Mouse (Mus musculus) R1 (cell line): ENCODE data around the gene Sh2d6.
A peak's percentile ranks its signal among the peaks of the same experiment; 100 is the strongest.
"Not testable (repeated sequence)": the region's sequence is repeated elsewhere in the genome, so short reads cannot be mapped to it uniquely, and the experiment has no call there.

Experiments used
- DNase-seq: peaks from one replicate; pipeline ENCODE4 v3.0.0-alpha.2; 2018; ENCODE audit warnings: low read depth, low spot score

The Sh2d6 gene

DNA sequence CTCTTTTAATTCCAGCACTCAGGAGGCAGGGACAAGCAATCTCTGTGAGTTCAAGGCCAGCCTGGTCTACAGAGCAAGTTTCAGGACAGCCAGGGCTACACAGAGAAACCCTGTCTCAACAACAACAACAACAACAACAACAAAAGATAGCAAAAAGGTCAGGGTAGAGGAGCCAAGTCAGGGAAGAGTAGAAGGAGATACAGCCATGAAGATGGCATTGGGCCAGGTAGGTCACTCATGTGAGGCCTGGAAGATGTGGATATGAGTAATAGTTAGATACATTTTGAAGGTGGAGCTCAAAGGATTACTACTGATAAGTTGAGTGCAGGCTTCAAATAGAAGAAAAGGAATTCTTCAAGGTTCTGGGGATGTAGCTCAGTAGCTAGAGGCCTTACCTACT is 18.2 kb downstream of the Sh2d6 start:
- no peak for DNase-seq

DNA sequence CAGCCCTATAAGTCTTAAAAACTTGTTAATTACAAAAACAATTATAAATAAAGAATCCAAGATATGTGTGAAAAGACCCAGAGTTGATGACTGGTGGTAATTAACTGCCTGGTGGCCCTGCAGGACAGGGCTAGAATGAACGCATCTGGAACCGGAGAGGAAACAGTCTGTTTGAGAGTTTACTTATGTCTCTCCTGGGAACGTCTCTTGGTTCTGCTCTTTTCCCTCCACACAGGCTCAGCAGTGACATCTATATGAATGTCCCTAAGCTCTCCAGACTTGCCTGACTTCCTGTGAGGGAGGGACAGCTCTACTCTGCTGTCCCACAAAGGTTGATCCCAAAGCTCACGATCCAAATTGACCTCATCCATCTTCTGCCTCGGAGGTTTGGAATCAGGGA is 22.6 kb downstream of the Sh2d6 start:
- no peak for DNase-seq

DNA sequence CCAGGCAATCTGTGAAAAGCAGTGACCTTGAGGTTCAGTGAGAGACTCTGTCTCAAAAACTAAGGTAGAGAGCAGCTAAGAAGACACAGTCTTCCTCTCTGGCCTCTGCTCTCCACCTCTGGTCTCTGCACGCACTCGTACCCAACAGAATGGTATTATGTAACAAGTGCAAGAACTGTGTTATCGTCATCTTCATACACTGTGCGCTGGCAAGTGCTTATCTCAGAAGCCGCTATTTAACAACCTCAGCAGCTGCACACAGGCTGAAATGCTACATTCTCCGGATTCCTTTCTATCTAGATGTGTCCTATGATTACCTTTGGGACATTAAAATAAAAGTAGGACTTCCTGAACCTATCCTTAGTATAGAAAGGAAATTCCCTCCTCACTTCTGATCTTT is 28.6 kb downstream of the Sh2d6 start:
- peak; percentile 55 for DNase-seq

DNA sequence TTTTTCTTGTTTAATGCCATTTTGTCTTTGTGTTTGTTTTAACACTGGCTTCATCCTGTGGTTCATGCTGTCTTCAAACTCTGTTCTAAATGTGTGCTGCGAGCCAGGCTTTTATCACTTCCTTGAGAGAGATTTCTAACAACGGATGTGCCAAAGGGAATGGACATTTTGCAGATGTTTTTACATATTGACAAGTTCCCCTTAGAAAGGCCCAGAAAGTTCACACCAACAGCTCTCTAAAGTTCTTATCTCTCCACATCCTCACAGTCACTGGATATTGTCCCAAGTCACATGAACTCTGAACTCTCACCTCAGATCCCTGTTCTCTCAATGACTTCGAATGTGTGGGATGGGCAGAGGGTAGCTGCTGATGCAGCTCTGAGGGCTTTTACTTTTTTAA is 30.4 kb downstream of the Sh2d6 start:
- no peak for DNase-seq

DNA sequence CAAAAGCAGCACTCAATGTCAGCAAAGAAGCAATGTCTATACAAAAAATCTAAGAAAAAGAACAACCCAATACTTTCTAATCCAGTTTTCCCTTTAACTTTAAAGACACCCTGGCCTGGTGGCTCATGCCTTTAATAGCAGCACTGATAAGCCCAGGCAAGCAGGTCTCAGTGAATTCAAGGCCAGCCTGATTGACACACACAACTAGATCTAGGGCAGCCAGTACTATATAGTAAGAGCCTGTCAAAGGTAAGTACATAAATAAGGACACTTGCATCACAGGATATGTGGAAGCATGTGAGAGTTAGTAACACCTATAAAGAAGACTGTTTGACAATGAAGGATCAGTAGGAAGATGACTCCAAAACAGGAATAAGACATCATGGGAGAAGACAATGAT is 32.0 kb downstream of the Sh2d6 start:
- no peak for DNase-seq

DNA sequence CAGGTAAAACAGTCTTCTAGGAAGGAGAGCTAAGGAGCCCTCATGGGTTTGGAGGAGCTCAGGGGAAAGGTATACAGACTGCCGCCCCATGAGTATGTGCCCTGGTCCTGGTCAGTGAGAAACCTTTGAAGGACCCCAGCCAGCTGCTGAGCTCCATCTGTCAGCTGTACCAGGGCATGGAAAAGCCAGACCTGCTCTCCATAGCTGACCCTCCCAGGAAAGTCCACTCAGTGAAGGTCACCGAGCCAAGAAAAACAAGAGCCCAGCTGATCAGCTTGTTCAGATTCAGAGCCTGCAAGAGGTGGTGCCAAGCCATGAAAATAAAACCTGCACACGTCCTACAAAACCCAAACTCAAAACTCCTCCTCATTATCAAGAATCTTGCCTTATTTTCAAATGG is 32.7 kb downstream of the Sh2d6 start:
- DNase-seq: no peak

DNA sequence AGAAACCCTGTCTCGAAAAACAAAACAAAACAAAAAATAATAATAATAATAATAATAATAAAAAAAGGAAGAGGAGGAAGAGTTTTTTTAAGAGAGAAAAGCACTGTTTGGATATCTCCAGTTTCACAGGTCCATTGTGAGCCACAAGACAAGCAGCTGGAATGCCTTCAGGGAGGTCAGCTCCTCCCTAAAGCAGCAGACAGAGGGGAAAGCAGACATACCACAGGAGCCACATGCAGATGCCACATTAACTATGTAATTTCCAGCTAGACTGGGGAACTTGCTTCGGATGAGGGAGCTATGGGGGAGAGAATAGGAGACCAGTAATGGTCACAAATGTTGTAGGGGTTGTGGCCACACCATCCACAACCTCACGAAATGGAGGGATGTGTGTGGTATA is 34.2 kb downstream of the Sh2d6 start:
- peak; percentile 32 for DNase-seq

DNA sequence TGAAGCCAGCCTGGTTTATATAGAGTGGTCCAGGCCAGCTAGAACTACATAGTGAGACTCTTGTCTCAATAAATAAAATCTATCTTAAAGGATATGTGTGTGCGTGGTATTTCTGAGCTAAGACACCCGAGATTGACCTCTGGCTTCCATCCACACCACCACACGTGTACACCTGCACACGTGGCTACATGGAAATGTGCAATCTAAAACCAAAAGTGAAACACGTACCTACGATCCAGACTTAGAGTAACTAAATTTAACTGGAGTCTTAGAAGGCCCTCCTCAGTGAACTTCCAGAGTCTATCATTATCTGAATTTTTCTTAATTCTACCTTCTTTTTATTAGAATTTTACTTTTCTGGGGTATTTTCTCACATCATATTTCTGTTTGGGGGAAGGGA is 35.2 kb downstream of the Sh2d6 start:
- DNase-seq: no peak

DNA sequence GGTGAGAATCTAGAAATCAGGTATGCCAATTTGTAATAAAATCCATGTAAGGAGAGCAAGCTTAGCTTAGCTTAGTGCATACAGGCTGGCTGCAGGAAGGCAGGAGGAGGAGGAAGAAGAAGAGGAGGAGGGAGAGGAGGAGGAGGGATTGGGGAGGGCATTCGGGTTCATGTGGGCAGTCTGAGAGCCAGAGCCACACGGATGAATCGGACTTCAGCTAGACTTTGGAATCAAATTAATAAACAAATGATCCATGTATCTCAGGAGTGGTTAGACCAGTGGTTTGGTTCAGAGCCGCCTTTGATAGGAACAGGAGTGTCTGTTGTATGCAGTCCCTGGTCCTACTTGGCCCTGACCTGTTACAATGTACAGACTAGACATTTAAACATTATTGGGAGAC is 36.6 kb downstream of the Sh2d6 start:
- DNase-seq: no peak

DNA sequence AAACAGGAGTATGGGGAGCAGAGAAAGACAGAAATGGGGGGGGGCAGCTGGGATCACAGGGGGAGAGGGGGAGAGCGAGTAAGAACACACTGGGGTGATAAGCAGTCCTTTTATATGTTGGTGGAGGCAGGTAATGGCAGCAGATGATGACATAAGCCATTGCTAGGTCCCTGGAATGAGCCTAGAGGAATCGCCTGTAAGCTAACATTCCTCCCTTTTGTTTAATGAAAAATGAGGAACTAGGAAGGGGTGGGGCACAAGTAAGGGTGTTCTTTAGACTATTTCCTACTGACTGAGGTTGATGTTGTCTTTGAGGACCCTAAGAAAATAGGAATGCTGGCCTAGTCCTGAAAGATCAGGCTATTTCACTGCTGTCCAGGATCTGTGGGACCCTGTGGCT is 39.4 kb downstream of the Sh2d6 start:
- peak; percentile 36 for DNase-seq

DNA sequence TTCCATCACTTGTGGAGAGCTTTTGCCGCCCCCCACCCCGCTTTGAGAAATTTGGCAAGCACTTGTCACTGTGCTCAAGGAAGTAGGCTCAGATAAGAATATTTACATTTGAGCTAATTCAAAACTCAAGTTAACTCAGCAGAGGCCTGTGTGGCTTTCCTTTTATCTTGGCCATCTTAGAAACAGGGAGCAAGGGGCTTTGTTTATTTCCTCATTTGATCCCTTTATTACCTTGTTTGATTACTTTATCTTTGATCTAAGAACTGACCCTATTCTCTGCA is 41.1 kb downstream of the Sh2d6 start:
- no peak for DNase-seq

DNA sequence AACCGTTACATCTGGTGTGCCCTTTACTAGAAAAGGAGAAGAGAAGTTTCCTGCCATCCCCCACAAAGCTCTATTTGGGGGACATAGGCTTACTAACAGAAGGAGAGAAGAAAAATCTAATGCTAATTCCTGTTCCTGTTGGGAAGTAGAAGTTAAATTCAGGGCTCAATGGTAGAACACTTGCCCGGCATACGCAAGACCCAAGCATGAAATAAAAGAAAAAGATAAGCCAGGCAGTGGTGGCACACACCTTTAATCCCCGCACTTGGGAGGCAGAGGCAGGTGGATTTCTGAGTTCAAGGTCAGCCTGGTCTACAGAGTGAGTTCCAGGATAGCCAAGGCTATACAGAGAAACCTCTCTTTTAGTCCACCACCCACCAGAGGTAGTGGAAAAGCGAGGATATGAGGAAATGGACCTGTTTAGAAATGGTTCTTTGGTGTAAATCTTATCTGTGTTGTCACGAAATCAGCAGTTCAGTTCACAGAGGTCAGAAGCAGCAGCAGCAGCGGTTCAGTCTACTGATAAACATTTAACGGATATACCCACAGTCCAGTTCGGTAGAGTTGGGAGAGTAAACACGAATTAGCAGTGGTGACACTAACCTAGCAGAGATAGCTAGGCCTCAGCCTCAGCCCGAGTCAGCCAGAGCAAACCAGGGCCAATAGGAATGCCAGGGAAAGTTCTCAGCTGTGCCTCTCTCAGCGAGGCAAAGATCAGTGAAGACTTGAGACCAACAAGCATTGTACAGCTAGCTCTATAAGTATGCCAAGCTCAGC is 41.7 kb downstream of the Sh2d6 start:
- no peak for DNase-seq

DNA sequence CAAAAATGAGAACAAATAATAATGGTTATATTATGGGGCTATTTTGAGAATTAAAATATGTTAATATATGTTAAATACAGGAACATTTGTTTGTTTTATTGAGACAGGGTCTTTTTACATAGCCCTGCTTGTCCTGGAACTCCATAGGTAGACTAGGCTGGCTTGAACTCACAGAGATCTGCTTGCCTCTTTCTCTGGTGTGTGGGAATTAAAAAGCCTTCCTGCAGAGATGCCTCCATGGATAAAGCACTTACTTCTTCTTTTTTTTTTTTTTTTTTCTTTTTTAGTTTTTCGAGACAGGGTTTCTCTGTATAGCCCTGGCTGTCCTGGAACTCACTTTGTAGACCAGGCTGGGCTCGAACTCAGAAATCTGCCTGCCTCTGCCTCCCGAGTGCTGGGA is 42.8 kb downstream of the Sh2d6 start:
- DNase-seq: not testable (repeated sequence)

DNA sequence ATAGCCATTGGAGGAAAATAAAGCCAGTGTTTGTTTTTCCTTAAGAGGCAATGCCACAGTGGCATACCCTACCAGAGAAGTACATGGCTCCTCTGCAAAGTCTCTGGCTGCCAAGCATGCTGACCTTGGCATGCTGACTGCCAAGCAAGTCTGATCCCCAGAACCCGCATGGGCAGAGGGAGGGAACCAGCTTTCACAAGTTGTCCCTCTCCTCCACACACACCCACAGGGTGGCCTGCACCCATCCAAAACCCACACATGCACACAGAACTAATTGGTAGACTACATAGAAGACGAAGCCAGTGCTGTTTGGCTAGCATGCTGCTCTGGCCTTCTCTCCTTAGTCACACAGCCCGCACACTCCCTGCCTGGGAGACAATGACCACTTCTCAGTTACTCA is 43.9 kb downstream of the Sh2d6 start:
- DNase-seq: no peak

DNA sequence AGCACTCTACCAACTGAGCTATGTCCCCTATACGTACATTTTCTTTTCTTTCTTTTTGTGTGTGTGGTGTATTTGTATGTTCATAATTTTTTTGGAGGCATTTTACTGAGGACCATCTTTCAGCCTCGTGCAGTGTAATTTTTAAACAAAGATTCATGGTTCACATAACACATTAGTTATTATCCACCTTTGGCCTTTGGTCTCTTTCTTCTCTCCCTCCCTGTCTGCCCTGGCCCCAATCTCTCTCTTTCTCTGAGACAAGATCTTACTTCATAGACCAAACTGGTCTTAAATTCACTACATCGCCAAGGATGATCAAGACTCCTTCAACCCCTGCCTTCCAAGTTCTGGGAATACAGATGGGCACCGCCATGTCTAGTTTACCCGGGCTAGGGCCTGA is 44.7 kb downstream of the Sh2d6 start:
- no peak for DNase-seq

DNA sequence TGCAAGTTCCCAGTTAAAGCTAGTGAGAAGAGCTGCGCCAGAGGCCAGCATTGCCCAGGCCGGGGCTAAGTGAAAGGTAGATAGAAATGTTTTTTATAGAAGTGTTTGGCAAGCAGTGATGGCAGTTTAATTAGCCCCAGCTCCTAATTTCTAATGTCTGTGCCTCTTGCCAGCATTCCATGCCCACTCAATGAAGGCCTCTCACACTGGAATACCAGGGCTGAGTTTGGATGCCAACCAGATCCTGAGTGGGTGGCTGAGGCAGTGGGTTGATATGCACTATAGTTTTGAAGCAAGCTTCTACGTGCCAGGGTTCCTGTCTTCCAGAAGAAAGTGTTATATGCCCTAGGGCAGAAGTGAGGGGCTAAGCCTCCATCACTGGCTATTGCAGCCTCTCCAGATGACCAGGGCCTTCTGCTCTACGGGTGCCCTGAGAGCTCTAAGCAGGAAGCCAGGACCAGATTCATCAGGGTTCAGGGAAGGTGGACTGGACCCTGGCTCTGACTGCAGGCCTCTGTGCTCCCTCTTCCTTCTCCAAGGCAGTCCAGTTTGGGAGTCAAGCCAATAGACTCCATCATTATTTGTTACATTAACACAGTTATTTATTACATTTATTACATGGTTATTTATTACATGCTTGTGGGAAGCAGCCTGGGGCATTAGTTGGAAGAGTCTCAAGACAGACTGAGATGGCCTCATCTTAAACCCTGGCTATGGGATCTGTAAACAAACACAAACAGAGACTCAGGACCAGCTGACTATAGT is 46.1 kb downstream of the Sh2d6 start:
- DNase-seq: no peak

DNA sequence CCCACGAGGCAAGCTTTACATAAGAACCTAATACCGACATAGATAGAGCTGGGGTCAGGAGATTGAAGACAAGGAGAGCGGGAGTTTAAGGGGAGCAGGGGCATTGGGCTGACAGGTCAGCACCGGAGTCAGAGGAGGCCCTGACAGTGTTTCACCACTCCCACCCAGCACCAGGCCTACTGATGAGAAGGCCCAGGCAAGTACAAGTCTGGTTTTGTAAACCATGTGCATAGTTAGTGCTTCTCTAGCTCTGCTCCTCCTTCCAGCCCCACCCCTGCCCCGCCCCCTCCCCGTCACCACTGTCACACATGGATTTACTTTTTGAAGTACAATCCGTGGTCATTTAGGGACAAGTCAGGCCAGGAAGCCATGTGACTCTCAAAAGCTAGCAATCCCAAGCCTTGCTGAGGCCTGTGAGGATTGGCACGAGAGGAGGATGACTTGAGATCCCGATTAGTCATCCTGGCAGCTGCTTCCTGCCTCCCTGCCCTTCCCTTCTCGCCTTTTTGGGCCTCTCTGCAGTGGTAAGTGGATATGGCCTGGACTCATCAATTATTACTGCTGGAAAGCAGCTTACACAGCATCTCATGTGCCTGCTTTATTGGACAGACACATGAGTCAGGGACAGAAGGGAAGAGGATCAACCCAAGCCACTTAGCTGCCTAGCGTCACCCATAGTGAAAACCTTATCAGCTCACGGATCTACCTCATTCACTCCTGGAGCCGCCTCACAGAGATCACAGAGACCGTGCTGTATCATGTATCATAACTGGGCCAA is 48.1 kb downstream of the Sh2d6 start:
- DNase-seq: no peak

DNA sequence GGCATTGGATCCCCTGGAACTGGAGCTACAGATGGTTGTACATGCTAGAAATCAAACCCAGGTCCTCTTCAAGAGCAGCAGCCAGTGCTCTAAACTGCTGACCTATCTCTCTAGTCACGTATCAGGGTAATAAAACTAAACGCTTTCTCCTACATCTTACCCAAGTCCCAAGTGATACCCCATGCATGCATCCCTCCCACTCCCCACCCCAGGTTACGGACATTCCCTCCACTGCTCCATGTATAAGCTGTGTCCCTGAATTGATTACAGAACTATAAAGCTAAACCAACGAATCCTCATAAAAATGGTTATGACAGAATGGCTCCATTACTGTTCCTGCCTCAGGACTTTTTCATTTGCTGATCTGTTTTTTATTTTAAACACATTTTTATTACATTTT is 55.3 kb downstream of the Sh2d6 start:
- DNase-seq: no peak

DNA sequence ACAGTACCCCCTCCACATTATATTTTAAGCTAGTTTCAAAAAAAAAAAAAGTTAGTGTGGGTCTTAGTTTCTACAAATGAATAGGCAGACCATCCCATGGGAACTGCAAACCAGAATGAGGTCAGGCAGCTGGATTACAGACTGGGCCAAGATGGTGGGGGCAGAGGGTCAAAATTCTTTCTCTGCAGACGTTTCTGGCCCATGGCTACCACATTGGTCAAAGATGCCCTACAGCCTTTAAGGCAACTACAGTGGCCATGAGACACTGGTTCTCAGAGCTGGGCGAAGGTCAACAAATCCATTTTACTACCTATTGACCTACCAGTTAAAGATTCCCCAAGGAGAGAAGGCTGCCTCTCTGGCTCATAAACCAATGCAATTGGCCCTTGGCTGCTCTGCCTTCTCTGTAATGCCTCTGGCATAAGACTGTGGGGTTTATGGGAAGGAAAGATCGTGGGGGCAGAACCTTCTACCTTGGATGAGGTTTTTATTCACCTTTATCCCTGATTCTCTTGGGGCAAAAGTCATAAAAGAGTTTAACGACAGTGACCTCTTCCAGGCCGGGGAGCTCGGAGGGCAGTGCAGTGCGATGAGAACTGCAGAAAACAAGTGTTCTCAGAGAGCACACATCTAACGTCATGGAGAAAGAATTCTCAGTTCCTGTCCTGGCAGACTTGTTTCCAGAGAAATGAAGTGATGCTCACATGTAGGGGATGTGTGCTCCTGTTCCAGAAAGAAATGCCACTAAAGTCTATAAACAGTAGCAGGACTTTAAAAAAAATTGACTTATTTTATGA is 55.9 kb downstream of the Sh2d6 start:
- no peak for DNase-seq
